Mouse (Mus musculus) R1 (cell line): ENCODE results near the gene Nfib.
A peak's percentile ranks its signal among the peaks of the same experiment; 100 is the strongest.

ENCODE experiments used
- DNase-seq: peaks from one replicate; pipeline ENCODE4 v3.0.0-alpha.2; 2018; ENCODE audit warnings: low read depth, low spot score

Nfib gene

DNA sequence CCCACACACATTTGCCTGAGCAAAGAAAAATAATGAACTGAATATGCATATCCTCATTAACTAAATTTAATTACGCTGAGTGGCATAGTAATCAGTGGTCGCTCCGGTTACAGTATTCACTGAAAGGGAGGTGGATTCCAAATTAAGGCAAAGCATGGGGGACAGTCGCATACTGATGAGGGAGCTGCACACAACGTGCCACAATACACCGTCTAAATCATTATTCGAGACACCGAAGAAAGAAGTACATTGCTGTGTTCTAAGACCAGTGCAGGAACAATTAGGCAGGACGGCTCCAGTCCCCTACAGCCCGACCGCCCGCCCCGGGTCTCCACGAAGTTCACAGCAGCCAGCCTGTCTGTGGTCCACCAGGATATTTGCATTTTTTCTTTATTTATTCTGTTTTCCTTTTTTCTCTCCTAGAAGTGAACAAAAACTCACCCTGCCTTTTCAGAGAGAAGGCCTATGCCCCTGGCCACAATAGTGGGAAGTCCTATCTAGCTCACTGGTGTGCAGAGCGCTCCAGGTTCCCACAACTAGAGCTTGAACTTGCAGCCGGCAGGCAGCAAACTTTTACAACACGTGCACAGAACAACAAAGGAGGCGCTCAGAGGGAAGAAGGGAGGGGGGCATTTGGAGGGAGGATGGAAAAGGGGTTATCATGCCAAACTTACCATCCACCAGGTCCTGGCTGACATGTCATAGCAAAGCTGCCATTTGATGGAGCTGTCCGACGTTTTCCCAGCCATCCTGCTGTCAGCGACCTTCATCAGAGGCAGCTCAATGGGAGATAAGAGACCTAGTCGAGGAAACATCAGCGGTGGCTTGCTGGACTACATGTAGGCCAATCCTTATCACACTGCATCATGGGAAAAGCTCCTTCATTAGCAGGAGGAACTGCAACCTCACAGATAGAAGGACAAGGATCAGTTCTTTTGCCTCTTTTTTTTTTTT, at the start of gene Nfib:
TSS of gene Nfib (minus strand) at position 910 of the 954 bp plus-strand sequence.
- DNase-seq: peak; percentile 10

DNA sequence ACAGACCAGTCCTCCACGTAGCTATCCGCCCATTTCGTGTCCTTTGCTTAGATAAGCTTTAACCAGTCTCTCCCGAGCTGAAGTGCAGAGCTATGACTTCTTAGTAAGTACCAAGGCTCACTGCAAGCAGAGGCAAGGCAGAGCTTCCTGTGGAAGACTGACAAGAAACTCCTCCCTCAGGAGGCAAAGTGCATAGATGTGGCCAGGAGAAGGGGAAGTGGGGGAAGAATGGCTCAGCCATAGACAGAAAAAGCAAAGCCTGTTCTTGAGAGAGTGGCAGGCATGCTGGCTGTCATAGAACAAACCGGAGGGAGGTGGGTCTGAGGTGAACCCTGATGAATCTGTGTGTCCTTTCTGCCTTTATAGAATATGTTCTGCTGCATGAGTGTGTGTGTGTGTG, 30.2 kb upstream of the Nfib start:
- DNase-seq: no peak

DNA sequence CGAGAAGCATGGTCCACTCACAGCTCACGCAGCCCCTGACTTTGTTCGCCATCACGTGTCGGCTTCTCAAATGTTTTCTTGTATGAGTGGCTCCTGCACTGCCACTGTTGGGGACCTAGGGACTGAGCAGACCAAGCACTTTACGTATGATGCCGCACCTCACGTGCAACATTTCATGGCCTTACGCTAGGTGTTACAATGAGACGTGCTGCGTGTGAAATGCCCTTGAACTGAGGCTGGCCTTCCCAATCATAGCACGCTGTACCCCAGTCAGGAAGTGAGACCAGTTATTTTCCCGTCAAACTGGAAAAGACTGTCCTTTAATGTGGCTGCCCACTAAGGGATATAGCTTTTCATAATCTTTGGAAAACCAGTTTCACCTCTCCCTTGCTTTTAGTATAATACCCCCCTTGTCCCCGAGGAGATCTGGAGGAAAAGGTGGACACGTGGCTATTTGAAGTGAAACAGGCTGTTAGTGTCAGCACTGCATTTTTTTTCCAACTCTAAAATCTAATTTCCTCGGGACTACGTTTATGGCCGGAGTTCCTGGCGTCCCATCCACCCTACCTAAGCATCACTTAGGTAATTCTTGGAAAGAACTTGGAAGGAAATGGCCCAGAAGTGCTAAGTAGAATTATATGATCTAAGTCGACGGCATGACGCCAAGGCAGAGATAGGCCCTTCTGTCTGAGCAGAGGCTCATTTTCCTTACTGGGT, 29.4 kb upstream of the Nfib start:
- no peak for DNase-seq

DNA sequence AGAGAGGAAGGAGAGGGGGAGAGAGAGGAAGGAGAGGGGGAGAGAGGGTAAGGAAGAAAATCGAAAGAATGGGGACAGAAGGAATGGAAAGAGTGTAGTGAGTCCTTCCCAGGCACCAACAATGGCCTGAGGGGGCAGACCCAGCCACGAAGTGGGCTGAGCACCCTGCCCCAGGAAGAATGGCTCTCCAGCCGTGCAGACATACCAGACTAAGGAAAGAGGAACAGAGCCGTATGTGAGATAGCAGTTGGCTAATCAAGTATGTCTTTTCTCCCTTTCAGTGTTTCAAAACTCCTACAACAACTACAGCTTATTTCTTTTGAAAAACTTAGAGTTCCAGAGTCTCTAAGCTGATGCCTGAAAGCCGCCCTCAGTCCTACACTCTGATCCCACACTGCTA, 28.8 kb upstream of the Nfib start:
- no peak for DNase-seq

DNA sequence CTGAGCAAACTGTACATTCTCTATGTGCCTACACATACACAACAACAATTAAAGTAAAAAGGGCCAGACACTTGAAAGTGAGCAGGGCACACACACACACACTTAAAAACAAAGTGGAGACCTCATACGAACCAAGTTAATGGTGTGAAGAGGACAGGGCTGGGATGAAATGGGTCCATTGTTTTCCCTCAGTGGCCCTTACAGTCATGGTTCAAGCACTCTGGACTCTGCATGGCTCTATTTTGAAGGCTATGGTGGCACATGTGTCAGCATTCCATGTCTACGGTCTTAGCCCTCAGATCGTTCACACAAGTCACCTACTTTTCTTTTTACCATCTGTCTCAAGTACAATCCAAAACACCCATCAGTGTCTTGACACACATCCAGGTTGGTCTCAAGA, 28.1 kb upstream of the Nfib start:
- DNase-seq: no peak

DNA sequence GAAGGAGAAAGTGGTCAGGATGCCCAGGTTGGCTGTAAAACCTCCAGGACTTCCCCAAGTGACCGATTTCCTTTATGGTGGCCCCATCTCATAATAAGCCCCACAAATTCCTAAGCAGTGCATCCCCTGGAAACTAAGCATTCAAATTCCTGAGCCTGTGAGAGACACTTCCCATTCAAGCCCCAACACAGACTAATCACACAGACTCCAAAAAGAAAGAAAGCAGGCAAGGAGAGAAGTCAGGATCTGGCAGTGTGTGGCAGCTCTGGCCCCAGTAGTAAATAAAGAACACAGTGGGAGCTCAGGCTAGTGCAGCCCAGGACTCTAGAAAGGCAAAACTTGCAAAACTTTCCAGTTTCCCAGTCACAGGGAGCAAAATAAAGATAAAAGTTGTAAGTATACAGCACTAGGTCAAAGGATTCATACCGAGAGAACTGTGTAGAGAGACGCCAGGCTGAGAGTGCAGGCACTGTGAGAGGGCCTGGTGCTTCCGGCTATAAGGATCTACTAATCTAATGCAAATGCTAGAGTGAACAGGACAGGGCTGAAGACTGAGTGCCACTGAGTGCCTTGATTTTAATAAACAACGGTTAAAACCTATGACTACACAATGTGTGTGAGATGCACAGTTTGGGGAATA, 24.8 kb upstream of the Nfib start:
- no peak for DNase-seq

DNA sequence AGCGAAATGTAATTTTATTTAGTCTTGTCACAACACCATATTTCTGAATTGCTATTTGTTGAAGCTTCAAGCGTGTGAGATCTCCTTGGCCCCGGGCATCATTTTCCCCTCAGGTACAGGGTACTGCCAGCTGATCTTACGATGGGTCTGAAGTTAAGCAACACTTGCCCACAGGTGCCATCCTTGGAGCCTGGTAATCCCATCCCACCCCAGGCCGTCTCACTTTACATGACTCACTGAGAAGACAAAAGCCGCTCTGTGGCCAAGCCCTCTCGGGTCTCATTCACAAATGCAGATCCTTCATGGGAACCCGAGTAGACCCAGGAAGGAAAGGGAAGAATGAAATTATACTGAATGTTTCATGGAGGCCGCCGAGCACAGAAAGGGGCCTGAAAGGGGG, 18.5 kb upstream of the Nfib start:
- DNase-seq: no peak

DNA sequence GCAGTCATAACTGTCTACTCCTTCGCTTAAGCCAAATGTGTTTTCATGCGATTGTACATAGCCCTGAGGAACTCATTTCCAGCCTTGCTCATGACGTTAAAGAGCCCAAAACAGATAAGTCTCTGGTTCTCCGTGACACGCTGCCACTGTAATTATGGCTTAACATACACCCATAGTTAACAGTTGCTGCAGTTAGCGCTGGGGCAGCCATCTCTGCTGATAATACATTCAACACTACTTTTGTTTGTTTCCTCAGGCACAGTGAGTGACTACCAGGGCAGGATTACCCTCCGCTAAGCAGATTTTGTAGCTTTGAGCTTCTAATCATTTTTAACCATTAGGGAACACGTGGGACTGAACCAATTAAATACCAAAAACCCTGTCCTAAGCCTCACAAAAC, 17.5 kb upstream of the Nfib start:
- no peak for DNase-seq

DNA sequence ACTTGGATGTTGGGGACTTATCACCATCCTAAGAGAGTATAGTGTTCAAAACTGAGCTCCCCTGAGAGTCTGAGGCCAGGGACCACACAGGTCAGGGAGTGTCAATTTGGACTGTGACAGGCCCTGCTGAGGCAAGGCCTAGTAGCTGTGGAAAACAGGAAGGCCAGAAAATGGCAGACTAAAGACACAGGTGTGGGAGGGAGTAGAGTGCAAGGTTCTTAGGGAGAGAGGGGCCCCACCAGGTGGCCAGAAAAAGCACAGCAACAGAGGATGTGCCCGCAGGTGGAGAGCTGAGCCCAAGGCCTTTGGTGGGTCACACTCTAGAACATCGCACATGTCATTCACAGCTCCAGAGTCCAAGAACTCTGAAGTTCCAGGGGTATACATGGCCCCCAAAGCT, 10.3 kb upstream of the Nfib start:
- peak; percentile 16 for DNase-seq

DNA sequence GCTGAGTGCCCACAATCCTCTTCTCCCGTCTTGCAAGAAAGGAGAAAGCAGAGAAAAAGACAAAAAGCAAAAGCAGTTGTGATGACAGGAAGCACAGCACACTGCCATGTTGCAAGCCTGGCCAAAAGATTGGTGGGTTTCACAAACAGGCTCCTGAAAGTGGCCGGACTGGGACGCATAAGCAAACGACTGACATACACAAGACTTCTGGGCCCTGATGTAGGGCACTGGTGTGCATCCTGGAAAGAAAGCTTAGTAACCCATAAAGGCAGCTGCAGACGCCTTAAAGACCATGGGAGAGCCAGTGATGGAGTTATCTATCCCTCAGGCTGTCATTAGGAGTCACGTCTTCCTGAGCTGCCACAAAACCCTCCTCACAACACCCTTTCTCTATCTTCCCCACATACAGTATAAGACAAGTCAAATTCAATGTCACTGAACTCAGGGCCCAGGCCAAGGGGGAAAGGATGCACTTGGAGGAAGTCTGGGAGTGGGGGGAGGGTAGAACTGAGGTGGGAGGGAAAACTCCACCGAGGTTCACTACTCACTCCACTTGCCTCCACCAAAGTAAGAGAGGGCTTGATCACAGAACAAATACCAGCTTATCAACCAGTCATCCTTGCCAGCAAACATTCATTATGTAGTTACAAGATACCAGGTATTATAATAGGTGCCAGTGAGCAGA, 6.2 kb upstream of the Nfib start:
- DNase-seq: no peak

DNA sequence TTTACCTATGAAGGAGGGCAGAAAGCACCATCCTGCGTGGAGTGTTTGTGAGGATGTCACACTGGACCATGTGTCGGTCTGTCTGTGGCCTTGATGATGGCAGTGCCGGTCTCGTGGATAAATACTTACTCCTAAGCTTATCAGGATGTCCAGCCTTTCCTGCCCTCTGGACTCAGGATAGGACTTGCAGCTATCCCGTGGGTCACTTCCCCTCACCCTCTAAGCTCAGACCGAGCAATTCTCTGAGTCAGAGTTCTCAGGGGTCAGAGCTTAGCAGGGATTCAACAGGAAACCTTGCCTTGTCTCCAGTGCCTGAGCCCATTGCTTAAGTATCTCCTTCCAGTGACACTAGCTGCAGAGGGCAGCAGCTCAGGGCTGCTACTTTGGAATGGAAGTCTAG, 4.1 kb upstream of the Nfib start:
- DNase-seq: no peak

DNA sequence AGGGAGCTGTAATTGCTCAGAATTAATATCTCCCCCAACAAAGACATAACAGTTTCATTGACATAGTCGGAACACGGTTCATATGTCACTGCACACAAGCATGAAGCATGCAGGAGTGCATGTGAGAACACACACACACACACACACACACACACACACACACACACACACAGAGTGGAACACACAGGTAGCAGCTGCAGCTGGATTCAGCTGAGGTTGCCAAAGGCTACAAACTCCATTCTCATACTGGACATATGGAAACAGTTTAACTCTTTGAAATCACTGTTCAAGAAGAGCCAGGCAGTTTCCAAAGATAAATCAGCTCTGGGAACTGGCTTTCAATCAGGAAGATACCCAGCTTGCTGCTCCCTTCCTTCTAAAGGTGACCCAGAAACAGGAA, 462 bp upstream of the Nfib start:
- DNase-seq: no peak

DNA sequence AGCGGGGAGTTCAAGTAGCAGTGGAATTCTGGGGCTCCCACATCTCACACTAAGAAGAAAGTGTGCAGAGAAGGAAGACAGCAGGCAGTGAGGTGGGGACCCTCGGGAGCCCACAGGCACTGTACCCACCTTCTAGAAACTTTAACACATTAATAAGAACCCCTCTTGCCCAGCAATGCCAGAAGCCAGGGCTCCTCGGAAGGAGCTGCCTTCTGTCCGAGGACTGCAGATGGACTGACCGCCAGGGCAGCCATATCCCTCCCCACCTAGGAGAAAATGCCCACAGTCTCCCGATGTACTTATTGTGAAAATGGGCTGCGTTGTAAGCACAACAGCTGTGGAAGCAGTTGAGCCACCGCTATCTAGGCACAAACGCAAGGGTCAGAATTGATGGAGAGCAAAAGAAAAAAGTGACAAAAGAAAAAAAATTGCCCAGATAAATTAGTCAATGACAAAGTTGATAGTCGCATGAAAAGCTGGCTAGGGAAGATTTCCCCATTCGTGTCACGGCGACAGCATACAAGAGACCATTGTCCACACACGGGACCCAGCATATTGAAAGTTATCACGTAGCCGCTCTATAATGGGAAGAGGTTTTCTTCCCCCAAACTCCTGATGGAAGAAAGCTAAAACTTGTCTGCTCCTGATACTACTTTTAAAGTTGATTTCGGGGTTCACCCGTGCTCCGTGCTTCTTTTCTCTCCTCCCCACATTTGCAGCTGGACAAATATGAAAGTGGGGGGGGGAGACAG, 1.3 kb downstream of the Nfib start:
- no peak for DNase-seq

DNA sequence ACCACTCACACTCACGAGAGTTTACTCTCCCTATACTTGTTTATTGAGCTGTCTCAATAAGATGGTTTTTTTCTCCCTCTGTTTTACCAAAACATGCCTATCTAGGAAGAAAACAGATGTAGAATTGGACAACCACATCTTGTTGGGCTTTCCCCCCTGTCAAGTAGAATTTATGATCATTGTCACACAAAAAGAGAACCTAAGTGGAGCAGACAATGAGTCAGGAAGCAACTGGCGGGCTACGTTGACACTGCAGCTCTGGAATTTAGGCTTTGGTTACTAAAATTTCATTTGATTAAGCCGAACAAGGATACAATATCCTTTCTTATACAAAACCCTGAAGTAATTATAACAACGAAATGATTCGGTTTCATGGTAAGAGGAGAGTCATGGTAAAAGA, 2.7 kb downstream of the Nfib start:
- no peak for DNase-seq

DNA sequence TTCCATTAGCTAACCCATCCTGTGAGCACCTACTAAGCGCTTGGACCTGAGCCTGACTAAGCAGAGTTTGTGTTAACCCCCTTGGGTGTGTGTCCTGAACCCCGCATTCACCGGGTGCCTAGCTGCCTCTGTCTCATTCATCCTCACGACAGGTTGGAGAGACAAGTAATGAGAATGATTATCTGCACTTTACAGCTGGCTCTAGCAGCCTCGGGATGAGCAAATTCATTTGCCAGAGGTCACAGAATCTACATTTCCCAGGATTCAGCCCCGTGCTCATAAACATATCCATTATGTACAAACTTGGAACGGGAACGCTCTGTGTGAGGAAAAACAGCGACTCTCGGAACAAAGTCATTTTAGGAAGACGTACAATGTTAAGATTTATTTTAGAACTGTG, 6.0 kb downstream of the Nfib start:
- DNase-seq: no peak

DNA sequence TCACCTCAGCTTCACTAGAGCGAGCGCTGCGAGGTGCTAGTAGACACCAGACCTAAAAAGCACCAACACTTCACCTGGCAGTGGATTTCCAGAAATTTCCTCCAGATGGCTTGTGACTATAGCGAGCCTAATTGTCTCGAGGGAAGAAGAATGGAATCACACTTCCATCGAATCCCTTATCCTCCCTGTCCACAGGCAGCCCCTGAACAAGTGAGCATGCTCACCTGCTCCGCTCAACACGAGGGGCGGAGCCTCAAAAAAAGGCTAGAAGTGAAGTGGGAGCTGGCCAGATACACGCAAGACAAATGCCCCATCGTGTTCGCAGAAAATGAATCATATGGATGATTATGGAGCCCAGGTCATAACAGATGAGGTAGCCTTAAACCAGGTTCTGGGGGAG, 6.9 kb downstream of the Nfib start:
- no peak for DNase-seq

DNA sequence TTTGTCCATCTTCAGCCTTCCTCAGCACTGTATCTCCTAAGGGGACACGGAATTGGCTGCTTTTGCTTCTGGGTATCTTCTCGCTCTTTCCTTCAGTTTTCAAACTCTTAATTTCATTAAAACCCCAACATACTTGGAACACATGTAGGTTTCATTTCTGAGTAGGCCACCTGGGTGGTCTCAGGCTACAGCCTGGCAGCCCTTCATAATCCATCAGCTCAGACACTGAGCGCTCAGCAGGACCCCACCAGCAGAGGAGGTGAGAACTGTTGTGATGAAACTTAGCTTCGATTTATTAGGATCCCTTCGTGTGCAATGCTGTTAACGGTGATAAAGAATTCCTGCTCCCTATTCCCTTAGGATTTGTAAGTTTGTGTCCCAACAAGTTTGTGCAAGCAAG, 8.4 kb downstream of the Nfib start:
- no peak for DNase-seq

DNA sequence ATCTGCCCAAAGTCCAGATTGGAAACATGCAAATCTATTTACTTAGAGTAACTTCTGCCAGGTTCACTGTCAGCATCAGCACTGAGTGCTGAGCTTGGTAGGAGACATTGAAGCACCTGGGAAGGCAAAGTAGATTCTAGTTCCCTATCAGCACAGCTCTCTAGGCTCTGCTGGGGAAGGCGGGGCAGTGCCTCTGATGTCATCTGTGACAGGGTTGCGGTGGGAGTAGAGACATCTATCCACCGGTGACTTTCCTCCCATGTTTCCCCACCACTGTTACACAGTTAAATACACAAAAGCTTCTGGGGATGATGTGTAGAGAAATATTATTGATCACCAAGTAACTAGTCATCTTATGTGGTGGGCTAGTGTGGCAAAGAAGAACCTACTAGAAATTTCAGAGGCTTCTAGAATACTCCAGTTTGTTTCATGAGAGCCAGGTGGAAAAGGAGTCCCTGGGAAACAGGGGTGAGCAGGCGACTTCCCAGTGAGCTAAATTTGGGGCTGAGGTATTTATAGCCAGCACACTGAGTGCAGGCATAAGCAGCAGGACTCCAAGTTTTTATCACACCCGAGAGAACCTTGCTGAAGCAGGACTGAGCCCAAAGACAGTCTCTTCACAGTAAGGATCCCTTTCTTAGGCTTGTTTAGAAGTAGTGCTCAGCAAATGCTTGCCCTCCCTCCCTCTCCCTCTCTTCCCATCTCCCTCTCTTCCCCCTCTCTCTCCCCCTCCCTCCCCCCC, 9.6 kb downstream of the Nfib start:
- no peak for DNase-seq

DNA sequence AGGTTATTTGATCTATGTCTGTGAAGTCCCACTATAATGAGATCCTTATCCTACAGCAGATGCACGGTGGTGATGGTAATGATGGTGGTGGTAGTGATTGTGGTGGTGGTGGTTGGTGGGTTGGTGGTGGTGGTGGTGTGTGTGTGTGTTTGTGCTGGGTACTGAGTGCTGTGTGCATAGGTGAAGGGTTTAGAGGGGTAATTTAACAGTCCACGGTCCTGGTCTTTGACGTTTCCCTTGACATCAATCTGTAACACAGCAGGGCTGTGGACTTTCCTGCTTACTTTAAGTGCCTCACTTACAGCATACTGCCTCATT, 13.6 kb downstream of the Nfib start:
- DNase-seq: no peak

DNA sequence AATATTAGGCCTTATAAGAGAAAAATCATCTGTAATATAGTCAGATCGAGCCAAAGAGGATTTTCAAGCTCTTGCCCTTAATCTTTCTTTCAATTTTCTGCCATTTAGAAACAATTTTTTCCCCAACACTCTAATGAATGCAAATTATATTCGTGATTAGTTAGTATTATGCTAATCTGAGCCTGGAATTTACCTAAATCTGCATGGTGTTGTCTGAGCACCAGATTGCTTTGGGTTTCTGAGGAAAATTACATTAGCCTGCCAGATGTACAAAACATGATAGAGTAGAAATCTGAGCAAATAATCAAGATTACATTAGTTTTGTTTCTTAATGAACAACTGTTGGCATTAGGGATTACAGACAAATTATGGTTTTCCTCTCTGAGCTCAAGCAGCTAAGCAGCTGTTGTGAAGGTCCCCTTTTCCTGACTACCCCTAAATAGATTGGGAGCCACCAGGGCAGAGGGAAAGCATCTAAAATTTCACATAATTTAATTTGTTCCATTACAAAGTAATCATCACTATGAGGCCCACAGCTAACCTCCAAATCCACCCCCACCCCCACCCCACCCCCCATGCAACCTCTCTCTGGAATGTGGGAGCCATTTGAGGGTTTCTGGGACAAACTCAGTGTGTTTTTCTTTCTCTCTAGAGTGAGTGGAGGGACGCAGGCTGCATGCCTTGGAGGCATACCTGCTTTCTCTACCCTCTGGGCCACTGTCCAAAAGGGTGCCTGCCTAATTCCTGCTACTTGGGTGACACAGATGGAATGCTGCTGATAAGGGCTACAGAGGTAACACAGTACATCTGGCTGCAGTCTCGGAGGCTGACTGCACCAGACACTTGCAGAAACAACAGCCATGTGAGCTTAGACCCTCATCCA, 14.2 kb downstream of the Nfib start:
- DNase-seq: no peak
